Mouse (Mus musculus) lung, embryonic 14.5 days (tissue): ENCODE data around the gene Kcne1l. TPM values are rescaled to one million over a fixed set of nuclear protein-coding genes. Genes with fewer than 3 reads are reported as not detected.

Experiments used
- ATAC-seq: fragments of 200-750 bp; cut with Nextera tagmentation; 2 replicates; pipeline ENCODE4 v1.8.0; 2017; ENCODE audit warnings: mild to moderate bottlenecking, moderate TSS enrichment, moderate library complexity; ENCODE audit not compliant: insufficient read depth
- DNase-seq: peaks from one replicate; pipeline ENCODE4 v3.0.0-alpha.2; 2015
- H3K27ac ChIP-seq: fragments of 300-500 bp; sonication (generic); 2 replicates; pipeline ENCODE4 v1.5.1; 2014; ENCODE audit warnings: low read depth, mild to moderate bottlenecking, moderate library complexity
- H3K27me3 ChIP-seq: fragments of 300-500 bp; sonication (generic); 2 replicates; pipeline ENCODE4 v1.6.1; 2014; ENCODE audit warnings: low read length, control low read depth; ENCODE audit not compliant: insufficient read depth
- H3K36me3 ChIP-seq: fragments of 300-500 bp; sonication (generic); 2 replicates; pipeline ENCODE4 v1.6.1; 2014; ENCODE audit warnings: control low read depth; ENCODE audit not compliant: insufficient read depth
- H3K4me1 ChIP-seq: fragments of 300-500 bp; sonication (generic); 2 replicates; pipeline ENCODE4 v1.6.1; 2014; ENCODE audit warnings: antibody characterized with exemption, control low read depth; ENCODE audit not compliant: insufficient read depth
- H3K4me2 ChIP-seq: fragments of 300-500 bp; sonication (generic); 2 replicates; pipeline ENCODE4 v1.6.1; 2014; ENCODE audit warnings: mild to moderate bottlenecking
- H3K4me3 ChIP-seq: fragments of 300-500 bp; sonication (generic); 2 replicates; pipeline ENCODE4 v1.5.1; 2014; ENCODE audit warnings: low read depth, low read length
- H3K9ac ChIP-seq: fragments of 300-500 bp; sonication (generic); 2 replicates; pipeline ENCODE4 v1.6.1; 2014
- H3K9me3 ChIP-seq: fragments of 300-500 bp; sonication (generic); 2 replicates; pipeline ENCODE4 v1.6.1; 2016; ENCODE audit warnings: low read depth, low read length, control low read depth
- CTCF ChIP-seq: IDR thresholded peaks from 2 replicates; pipeline ENCODE4 v1.5.1; 2016; ENCODE audit warnings: antibody characterized with exemption, low read depth
- WGBS: fragments of 180-500 bp; shearing (Covaris S2); extraction: QIAGEN DNeasy Blood & Tissue Kit; methylation state at CpG from one replicate; pipeline ENCODE4 v1.1.7; 2014; 5-methylcytosine and 5-hydroxymethylcytosine counted together
- polyA plus RNA-seq: library from polyadenylated mRNA; unstranded; fragments of >200 nt; fragmentation: Nextera tagmentation; extraction: Ambion mirVana; gene quantifications from 2 replicates; pipeline ENCODE4 v1.2.1, GENCODE M21; 2014

Kcne1l gene
- 29.4 and 29.6 TPM in 2 replicates for polyA plus RNA-seq

DNA sequence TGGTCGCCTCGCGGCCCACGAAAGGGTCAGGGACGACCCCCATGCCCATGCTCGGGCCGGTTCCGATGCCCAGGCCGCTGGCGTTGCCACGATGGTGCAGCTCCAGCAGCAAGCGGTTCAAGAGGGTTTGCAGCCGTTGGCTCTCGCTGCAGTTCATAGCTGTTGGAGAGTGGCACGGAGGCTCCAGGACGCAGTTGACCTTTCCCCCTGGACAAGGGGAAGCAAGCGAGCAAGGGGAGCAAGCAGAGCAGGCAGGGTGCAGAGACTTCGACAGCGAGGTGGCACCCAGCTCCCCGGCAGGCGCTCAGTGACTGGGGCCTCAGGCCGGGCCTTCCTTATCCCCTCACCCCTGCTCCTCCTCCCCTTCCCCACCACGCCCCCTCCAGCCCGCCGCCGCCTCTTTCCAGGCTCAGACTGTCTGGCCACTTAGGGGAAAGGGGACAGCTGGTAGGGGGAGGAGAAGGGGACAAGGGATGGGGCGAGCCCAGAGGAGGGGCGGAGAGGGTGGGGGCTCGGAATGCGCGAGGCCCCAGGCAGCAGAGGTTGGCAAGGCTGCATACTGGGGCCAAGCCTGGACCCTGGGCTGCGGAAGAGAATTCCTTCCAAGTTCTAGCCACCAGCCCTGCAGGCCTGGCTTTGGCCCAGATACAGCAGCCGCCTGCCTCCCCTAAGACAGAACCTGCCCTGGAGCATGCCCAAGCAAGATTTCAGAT lies at the start of gene Kcne1l:
Kcne1l (minus strand) TSS at position 426 of the 713 bp plus-strand sequence.
- no peak for TF ChIP-seq CTCF
- ATAC-seq: peak; percentile 92
- Histone ChIP-seq H3K27me3 (no peaks in the 10 kb centered on the region), H3K9me3 (no peaks in the 10 kb centered on the region), H3K9ac (peak within 1 kb of the TSS; percentile 38), H3K36me3 (no peaks in the 10 kb centered on the region), H3K4me1 (no peaks in the 10 kb centered on the region), H3K27ac (no peak within 1 kb of the TSS), H3K4me3 (peak within 1 kb of the TSS; percentile 23), H3K4me2 (peak within 1 kb of the TSS; percentile 61)
- 15% methylated on average over 33 of the region's 33 CpGs for WGBS
- DNase-seq: peak; percentile 39

DNA sequence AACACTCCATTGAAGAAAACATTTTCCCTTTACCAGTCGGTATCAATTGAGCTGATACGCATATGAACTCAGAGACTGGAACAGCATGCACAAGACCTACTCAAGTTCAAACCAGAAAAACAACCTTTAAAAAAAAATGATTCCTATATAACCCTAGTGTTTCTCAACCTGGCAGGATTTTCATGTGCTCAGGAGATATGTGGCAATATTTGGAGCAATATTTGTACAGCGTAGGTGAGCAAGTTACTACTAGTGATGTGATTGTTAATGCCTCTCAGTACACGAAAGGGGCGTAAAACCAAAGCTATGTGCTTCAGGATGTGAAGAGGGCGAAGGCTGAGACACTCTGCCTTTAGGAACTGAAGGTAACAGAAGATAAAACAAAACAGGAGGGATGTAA lies 30.1 kb upstream of the Kcne1l start:
- no peak overlapping the region for H3K4me3 ChIP-seq
- 93% methylated on average over 6 of the region's 6 CpGs for WGBS
- TF ChIP-seq CTCF: no peak
- no peak overlapping the region for H3K9ac ChIP-seq
- no peaks in the 10 kb centered on the region for H3K4me1 ChIP-seq
- H3K36me3 ChIP-seq: no peaks in the 10 kb centered on the region
- H3K27me3 ChIP-seq: no peaks in the 10 kb centered on the region
- no peak overlapping the region for H3K27ac ChIP-seq
- ATAC-seq: no peak
- no peak for DNase-seq
- no peak overlapping the region for H3K4me2 ChIP-seq
- no peaks in the 10 kb centered on the region for H3K9me3 ChIP-seq

DNA sequence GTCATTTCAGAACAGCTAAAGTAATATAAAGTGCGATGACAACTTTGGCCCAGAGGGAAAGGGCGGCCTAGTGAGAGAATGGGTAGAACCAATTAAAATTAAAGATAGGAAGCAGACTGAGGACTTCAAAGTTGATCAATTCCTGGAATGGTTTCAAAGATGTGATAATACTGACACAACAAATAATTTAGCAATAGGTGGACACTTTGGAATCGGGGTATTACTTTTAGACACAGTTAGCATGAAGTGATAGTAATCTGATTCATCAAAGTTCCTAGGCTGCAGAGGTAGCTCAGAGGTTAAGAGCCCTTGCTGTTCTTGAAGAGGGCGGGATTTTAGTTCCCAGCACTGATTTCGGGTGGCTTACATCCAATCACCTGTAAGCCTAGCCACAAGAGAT lies 29.4 kb upstream of the Kcne1l start:
- TF ChIP-seq CTCF: no peak
- H3K27ac ChIP-seq: no peak overlapping the region
- H3K9me3 ChIP-seq: no peaks in the 10 kb centered on the region
- WGBS: 85% methylated on average over 5 of the region's 5 CpGs
- H3K9ac ChIP-seq: no peak overlapping the region
- ATAC-seq (no peak), DNase-seq (no peak)
- no peaks in the 10 kb centered on the region for H3K36me3 ChIP-seq
- H3K4me3 ChIP-seq: no peak overlapping the region
- no peaks in the 10 kb centered on the region for H3K27me3 ChIP-seq
- no peak overlapping the region for H3K4me2 ChIP-seq
- no peaks in the 10 kb centered on the region for H3K4me1 ChIP-seq

DNA sequence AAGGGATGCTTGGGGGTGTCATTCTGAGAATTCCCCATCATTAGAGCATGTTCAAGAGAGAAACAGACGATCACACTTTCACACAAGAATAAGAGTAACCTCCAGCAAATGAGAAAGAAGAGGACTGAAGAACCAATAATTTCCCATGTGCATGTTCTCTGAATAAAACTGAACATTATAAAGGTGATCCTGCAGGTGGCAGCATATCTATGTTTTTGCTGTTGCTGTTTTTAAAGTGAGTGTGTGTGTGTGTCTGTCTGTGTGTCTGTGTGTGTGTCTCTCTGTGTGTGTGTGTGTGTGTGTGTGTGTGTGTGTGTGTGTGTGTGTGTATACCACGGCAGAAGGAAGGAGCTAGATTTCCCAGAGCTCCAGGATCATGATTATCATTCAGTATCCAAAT lies 19.7 kb upstream of the Kcne1l start:
- 78% methylated on average over 2 of the region's 2 CpGs for WGBS
- H3K9ac ChIP-seq: no peak overlapping the region
- no peaks in the 10 kb centered on the region for H3K27me3 ChIP-seq
- no peaks in the 10 kb centered on the region for H3K4me1 ChIP-seq
- no peak for ATAC-seq
- no peaks in the 10 kb centered on the region for H3K9me3 ChIP-seq
- H3K27ac ChIP-seq: no peak overlapping the region
- peak; percentile 8 for DNase-seq
- TF ChIP-seq CTCF: peak; percentile 26; the same call in 1 of the 2 replicates
- H3K36me3 ChIP-seq: no peaks in the 10 kb centered on the region
- H3K4me2 ChIP-seq: no peak overlapping the region
- H3K4me3 ChIP-seq: no peak overlapping the region

DNA sequence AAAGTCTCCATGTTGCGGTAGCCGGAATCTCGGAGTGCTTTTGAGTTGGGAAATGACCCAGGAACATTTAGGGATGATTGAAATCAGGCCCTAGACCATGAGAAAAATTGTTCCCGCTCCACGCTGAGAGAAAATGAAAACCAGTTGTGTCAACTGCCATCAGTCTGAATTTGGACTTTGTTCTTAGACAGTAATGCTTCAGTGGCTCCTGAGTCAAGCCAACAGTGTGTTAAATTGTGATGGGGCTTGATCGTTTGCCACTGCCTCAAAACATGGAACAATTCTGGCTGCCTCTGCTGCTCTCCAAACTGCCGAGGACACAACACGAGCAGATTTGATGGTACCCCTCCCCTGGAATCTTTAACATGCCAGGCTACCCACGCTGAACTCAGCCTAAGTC lies 10.0 kb upstream of the Kcne1l start:
- WGBS: 74% methylated on average over 9 of the region's 9 CpGs
- H3K27ac ChIP-seq: no peak overlapping the region
- H3K4me1 ChIP-seq: no peaks in the 10 kb centered on the region
- TF ChIP-seq CTCF: no peak
- no peak overlapping the region for H3K4me3 ChIP-seq
- no peaks in the 10 kb centered on the region for H3K27me3 ChIP-seq
- ATAC-seq: no peak
- H3K9me3 ChIP-seq: no peaks in the 10 kb centered on the region
- no peaks in the 10 kb centered on the region for H3K36me3 ChIP-seq
- no peak overlapping the region for H3K9ac ChIP-seq
- H3K4me2 ChIP-seq: no peak overlapping the region
- DNase-seq: no peak

DNA sequence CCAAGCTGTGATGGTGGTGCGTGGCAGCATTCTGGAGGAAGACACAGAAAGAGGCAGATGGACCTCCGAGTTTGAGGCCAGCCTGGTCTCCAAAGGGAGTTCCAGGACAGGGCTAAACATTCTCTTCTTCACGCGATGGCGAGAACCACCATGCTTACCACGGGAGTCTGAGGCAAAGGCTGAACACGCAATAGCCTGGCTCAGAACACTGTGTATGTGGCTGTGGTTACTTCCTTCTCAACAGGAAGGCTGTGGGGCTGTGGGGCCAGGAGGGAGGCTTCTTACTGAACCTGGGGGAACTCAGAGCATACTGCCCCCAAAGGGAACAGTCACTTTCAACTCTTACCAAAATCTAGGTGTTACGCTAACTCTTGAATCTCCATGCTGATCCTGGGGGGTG lies 9.2 kb upstream of the Kcne1l start:
- DNase-seq: no peak
- TF ChIP-seq CTCF: no peak
- Histone ChIP-seq H3K9me3 (no peaks in the 10 kb centered on the region), H3K36me3 (no peaks in the 10 kb centered on the region), H3K4me3 (no peak overlapping the region), H3K4me1 (no peaks in the 10 kb centered on the region), H3K27ac (no peak overlapping the region), H3K4me2 (no peak overlapping the region), H3K9ac (no peak overlapping the region), H3K27me3 (no peaks in the 10 kb centered on the region)
- 76% methylated on average over 8 of the region's 8 CpGs for WGBS
- ATAC-seq: no peak

DNA sequence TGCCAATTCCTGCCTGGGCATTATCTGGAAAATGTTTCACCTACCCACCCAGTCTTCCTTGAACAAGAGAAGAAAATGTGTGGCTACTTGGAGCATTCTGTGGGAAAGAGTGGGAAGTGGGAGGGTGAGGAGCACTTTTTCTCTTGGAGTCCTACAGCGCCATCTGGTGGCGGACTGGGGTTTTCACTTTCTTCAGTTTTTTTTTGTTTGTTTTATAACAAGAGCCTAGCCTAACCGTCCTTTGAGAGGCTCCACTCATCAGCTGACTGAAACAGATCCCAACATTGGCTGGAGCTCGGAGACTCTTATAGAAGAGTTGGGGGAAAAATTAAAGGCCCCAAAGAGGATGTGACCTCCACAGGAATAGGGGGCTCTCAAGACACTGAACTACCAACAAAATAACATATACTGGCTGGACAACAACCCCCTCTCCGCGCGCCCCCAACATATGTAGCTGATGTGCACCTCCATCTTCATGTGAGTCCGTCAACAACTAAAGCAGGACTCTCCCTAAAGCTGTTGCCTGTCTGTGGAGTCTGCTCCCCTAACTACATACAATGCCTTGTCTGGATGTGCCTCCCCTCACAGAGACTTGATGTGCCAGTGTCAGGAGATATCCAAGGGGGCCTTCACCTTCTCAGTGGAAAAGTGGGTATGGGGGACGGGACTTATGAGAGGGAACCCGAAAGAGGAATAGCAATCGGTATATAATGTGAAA lies 8.4 kb upstream of the Kcne1l start:
- DNase-seq (peak; percentile 85), ATAC-seq (peak; percentile 56; the same call in 1 of the 2 replicates)
- 46% methylated on average over 11 of the region's 11 CpGs for WGBS
- no peak overlapping the region for H3K9ac ChIP-seq
- TF ChIP-seq CTCF: peak; percentile 79
- no peaks in the 10 kb centered on the region for H3K4me1 ChIP-seq
- no peaks in the 10 kb centered on the region for H3K27me3 ChIP-seq
- H3K4me2 ChIP-seq: no peak overlapping the region
- no peaks in the 10 kb centered on the region for H3K9me3 ChIP-seq
- no peak overlapping the region for H3K27ac ChIP-seq
- H3K4me3 ChIP-seq: no peak overlapping the region
- H3K36me3 ChIP-seq: no peaks in the 10 kb centered on the region
